Mouse (Mus musculus): ENCODE measurements around the gene Cd164.

Cd164 gene

DNA sequence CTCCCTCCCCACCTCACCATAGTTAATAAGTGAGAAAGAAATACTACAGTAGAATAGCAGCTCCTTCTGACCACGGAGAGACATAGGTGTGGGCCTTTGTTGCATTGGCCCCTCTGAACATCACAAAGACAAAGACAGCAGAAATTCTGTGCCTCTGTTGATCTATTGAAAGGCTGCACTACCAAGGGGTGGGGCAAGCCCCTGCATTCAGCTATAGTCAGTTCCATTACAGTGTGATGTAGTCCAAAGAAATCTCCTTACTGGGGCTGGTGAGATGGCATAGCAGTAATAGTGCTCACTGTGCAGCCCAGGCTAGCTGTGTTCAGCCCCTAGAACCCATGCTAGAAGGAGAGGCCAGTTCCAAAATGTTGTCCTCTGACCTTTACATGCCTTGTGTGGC is 14.2 kb upstream of the Cd164 start:
- no peak for DNase-seq

DNA sequence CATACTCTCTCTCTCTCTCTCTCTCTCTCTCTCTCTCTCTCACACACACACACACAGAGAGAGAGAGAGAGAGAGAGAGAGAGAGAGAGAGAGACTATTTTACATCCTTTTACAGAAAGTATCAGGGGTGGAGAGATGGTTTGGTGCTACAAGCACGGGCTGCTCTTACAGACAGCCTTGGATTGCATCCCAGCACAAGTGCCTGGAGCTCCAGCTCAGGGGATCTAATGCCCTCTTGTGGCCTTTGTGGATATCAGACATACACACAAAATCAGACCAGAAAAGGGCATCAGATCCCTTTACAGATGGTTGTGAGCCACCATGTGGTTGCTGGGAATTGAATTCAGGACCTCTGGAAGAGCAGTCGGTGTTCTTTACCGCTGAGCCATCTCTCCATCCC is 13.8 kb upstream of the Cd164 start:
- peak; percentile 65 for DNase-seq

- peak; percentile 47 for DNase-seq
These were observed 10.1 kb upstream of the Cd164 start for GRCm38 (mm10) chr10:41509160-41509559.

GRCm38 (mm10) chr10:41514301-41514700 is 4.9 kb upstream of the Cd164 start:
- no peak for DNase-seq

DNA sequence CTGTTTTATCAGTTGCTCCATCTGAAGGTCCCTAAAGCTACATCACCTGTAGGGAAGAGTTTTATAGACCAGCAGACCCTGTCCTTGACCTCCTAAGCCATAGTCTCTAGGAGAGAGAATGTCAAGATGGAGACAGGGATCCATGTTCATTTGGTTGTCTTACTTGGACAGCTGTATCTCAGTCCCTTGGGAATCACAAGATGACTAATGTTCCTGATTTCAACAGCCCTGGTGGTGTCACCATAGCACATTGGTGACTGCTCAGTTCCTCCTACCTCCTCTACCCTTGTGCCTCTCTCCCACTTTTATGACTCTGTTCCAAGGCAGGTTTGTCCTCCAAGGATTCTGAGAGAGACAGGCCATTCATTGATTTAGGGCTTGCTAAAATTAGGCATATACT is 4.3 kb upstream of the Cd164 start:
- no peak for DNase-seq

DNA sequence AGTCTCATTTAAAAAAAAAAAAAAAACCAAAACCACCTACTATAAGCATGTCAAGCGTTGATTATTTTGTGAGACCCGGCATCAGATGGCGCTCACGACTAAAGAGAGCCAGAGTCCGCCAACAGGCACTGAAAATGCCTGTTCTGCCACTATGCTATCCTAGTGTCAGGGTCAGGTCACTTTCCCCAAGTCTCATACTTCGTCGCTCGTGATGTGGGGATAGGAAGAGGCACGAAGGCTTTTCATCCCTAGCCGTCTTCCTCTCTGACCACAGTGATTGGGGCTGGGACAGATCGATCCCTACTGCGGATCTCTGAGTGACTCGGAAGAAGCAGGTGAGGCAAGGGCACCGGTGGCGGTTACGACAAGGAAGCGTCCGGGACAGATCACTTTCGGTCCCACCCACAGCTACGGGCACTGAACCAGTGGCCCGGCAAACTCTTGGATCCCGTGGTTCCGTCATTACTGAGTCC is 670 bp upstream of the Cd164 start:
- peak; percentile 90 for DNase-seq

DNA sequence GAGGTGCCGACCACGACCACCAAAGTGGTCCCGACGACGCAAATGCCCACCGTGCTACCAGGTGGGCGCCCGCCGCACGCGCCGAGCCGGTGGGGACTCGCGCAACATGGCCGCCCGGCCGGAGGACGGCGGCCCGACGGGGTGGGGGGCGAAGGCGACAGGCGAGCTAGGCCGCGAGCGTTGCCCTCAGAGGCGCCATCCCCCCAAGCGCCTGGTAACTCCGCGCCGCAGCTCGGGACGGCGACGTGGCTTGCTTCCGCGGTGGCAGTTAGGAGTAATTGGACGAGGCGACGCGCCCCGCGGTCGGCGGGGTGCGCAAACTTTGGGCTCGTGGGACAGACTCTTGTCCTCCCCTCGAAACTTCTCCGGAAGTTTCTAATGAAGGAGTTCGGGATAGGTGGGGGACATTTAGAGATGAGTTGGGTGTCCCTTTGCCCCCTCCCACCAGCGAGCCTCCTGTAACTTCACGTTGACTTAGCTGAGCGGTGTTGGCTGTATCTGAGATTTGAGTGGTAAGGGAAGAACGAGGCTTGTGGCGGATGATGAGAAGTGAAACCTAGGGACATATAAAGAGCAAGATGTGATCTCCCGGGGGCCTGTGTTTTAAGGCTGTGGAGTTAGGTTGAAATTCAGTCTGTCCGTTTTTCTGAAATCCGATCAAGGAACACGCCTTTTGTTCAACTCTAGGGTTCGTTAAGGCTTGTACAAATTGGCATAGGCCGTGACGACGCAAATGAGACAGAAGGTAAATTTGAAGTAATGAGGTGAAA is 611 bp downstream of the Cd164 start:
- DNase-seq: peak; percentile 76

GRCm38 (mm10) chr10:41520410-41520673 is 1.1 kb downstream of the Cd164 start:
- DNase-seq: no peak

DNA sequence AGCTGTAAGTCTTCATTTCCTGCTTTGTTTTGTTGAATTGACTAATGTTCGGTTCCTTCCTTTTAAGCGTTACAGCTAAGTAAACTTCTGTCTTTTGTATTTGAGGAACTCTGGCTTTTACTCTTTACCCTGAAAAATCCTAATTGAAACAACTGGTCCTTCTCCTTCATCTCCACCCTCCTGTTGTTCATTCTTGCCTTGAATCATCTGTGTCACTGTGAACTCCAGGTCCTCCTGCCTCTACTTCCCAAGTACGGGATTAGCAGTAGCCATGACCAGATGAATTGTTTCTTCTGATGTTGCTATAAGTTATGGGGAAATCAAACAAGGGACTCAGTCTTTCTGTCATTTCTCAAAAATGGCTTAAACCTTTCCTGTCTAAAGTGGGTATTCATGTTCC is 4.2 kb downstream of the Cd164 start:
- DNase-seq: no peak

- no peak for DNase-seq
These were observed 6.5 kb downstream of the Cd164 start for GRCm38 (mm10) chr10:41525696-41526095.

DNA sequence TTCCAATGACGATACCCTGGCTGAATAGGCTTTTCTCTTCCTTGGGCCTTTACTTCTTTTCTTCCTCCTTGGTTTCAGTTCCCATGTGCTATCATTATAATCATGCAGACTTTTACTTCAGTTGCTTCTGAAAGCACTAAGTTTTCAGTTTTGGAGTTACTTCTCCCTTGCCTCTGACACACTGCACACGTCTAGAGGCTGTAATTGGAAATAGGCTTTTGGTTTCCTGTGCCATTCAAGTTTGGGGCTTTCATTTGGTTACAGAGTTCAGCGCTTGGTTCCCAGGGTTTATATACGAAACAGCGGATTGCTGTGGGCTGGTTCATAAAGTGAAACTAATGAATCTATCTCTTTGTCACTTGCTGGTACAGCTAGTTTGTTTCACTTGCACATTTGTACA is 10.8 kb downstream of the Cd164 start:
- DNase-seq: no peak

DNA sequence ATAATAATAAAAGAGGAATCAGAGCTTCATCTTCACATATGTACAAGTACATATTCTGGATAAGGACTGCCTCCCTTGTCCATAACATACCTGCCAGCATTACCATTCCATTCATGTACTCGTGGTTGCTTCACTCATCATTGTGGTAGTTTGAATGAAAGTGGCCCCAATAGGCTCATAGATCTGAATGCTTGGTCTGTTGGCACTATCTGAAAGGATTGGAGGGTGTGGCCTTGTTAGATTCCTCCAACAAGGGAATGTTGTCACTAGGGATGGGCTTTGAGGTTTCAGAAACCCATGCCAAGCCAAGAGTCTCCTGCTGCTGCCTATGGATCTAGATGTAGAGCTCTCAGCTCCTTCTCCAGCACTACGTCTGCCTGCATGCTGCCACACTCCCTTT is 16.8 kb downstream of the Cd164 start:
- no peak for DNase-seq

GRCm38 (mm10) chr10:41536714-41537113 is 17.5 kb downstream of the Cd164 start:
- DNase-seq: no peak

DNA sequence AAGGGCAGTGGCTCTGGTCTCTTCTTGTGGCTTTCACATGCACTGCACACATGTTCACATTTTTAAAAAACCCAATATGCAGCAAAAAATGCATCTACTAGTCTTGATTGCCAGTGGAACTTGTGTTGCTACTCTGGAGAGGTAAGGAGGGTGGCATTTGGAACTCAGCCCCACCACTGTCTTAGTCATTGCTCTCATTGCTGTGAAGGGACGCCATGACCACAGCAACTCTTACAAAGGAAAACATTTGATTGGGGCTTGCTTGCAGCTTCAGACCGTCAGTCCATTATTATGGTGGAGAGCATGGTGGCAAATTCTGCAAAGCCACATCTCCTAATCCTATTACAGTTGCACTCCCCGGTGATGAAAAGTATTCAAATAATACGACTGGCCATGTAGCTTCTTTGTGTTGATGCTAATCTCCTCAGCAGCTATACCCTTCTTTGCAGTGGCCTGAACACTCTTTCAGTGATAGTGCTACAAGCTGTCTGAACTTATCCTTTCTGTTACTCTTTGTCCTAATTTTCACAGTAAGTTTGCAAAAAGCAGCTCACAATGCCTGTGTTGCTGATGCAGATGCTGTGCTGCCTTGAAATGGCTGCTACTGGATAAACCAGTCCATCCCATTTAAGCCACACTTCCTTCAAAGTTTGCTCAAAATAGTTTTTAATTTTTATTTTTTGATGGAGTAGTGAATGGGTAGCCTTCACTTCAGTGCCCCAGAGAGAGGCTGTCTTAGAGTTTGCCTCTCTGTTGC is 18.2 kb downstream of the Cd164 start:
- no peak for DNase-seq

GRCm38 (mm10) chr10:41537983-41538330 is 18.7 kb downstream of the Cd164 start:
- DNase-seq: no peak

- DNase-seq: no peak
These were observed 19.8 kb downstream of the Cd164 start for GRCm38 (mm10) chr10:41538986-41539385.

GRCm38 (mm10) chr10:41542057-41542456 is 22.8 kb downstream of the Cd164 start:
- no peak for DNase-seq

GRCm38 (mm10) chr10:41543439-41543838 is 24.2 kb downstream of the Cd164 start:
- no peak for DNase-seq

DNA sequence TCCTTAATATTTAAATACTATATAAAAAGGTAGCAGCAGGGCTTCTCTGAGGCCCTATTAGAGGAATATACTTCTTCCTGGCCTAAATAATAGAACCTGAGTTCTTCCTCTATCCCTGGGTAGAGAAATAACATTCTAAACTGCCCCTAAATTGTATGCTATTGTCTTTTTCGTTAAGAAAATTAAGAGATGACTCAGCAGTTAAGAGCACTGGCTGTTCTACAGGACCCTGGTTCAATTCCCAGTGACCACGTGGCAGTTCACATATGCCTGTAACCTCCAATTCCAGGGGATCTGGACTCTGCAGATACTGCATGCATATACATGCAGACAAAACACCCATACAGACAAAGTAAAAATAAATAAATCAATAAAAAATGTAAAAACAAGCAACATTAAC is 24.6 kb downstream of the Cd164 start:
- DNase-seq: no peak

DNA sequence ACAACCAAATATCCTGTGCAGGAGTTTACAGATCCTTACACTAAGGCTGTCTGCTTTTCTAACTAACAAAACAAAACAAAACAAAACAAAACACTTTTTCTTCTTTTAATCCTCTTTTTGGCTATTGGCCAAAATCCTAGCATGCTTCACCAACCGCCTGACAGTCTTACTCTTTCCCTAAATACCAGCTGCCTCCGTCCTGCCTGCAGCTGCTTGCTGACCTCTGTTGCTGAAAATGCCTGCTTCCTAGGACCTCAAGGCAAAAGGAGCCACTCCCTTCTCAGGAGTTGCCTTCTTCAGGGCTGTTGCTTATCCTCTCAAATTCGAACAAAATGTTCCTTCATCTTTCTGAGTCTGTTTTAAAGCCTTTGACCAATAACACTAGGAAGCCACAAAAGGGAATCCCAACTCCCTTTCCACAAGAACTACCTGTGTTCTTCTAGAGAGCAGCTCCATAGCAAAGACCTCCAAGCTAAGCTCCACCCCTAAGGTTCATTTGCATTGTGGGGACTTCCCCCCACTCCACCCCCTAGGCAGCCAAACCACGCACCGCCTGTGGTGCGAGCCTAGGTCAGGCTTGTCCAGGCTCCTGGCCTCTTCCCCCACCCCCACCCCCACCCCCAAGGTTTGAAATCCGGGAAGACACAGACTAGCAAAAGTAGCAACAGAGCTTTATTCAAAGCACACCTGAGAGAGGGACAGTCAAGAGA is 25.4 kb downstream of the Cd164 start:
- DNase-seq: no peak

GRCm38 (mm10) chr10:41545224-41545755 is 26.1 kb downstream of the Cd164 start:
- DNase-seq: no peak

- DNase-seq: no peak
These were observed 27.4 kb downstream of the Cd164 start for GRCm38 (mm10) chr10:41546396-41547165.

GRCm38 (mm10) chr10:41550711-41551110 is 31.5 kb downstream of the Cd164 start:
- no peak for DNase-seq

Measured in thymus, postnatal 25 days (tissue).